Mouse (Mus musculus) forebrain, postnatal 0 days (tissue): Measurements from ENCODE around the gene Igfbp3. TPM values are rescaled to one million over a fixed set of nuclear protein-coding genes. Genes with fewer than 3 reads are reported as not detected.

Source experiments
- ATAC-seq: fragments of 200-750 bp; cut with Nextera tagmentation; 2 replicates; pipeline ENCODE4 v1.8.0; 2017; ENCODE audit warnings: mild to moderate bottlenecking, moderate library complexity
- DNase-seq: peaks from one replicate; pipeline ENCODE4 v3.0.0-alpha.2; 2015
- H3K27ac ChIP-seq: fragments of 300-500 bp; sonication (generic); 2 replicates; pipeline ENCODE4 v1.5.1; 2014; ENCODE audit warnings: low read depth, mild to moderate bottlenecking, antibody characterized with exemption, low read length, moderate library complexity, mixed read lengths
- H3K27me3 ChIP-seq: fragments of 300-500 bp; sonication (generic); 2 replicates; pipeline ENCODE4 v1.6.1; 2014; ENCODE audit warnings: mild to moderate bottlenecking, low read length, mixed read lengths; ENCODE audit not compliant: insufficient read depth
- H3K36me3 ChIP-seq: fragments of 300-500 bp; sonication (generic); 2 replicates; pipeline ENCODE4 v1.6.1; 2014; ENCODE audit warnings: mild to moderate bottlenecking, moderate library complexity; ENCODE audit not compliant: insufficient read depth
- H3K4me1 ChIP-seq: fragments of 300-500 bp; sonication (generic); 2 replicates; pipeline ENCODE4 v1.6.1; 2014; ENCODE audit warnings: antibody characterized with exemption; ENCODE audit not compliant: insufficient read depth
- H3K4me2 ChIP-seq: fragments of 300-500 bp; sonication (generic); 2 replicates; pipeline ENCODE4 v1.6.1; 2014; ENCODE audit warnings: low read depth, mild to moderate bottlenecking, moderate library complexity
- H3K4me3 ChIP-seq: fragments of 300-500 bp; sonication (generic); 2 replicates; pipeline ENCODE4 v1.5.1; 2014; ENCODE audit warnings: low read depth, low read length, mixed read lengths
- H3K9ac ChIP-seq: fragments of 300-500 bp; sonication (generic); 2 replicates; pipeline ENCODE4 v1.6.1; 2014; ENCODE audit warnings: mild to moderate bottlenecking
- H3K9me3 ChIP-seq: fragments of 300-500 bp; sonication (generic); 2 replicates; pipeline ENCODE4 v1.6.1; 2016; ENCODE audit warnings: low read length
- CTCF ChIP-seq: sonication (generic); IDR thresholded peaks from 2 replicates; pipeline ENCODE4 v1.5.1; 2016; ENCODE audit warnings: antibody characterized with exemption, control low read depth, low read depth
- WGBS: fragments of 180-500 bp; shearing (Covaris S2); extraction: QIAGEN DNeasy Blood & Tissue Kit; methylation state at CpG from one replicate; pipeline ENCODE4 v1.1.7; 2014; 5-methylcytosine and 5-hydroxymethylcytosine counted together
- polyA plus RNA-seq: library from polyadenylated mRNA; unstranded; fragments of >200 nt; fragmentation: Nextera tagmentation; extraction: Ambion mirVana; gene quantifications from 2 replicates; pipeline ENCODE4 v1.2.1, GENCODE M21; 2015
- total RNA-seq: library from RNA; depleted of rRNA; stranded (reverse); fragments of >200 nt; gene quantifications from 2 replicates; pipeline ENCODE4 v1.2.3, GENCODE M21; 2014; rRNA removed

Igfbp3 gene
- total RNA-seq (56.6 and 61.9 TPM in 2 replicates), polyA plus RNA-seq (29.9 and 32.6 TPM in 2 replicates)

- H3K27ac ChIP-seq = peak within 1 kb of the TSS; percentile 90
- H3K9me3 ChIP-seq = no peaks in the 10 kb centered on the region
- DNase-seq = peak; percentile 95
- H3K4me1 ChIP-seq = peaks cover 9% of the 10 kb centered on the region; the same call in 1 of the 2 replicates
- H3K36me3 ChIP-seq = peaks cover 8% of the 10 kb centered on the region; the same call in 1 of the 2 replicates
- ATAC-seq = peak; percentile 94
- H3K4me2 ChIP-seq = peak within 1 kb of the TSS; percentile 95
- peak within 1 kb of the TSS; percentile 72 for H3K4me3 ChIP-seq
- H3K9ac ChIP-seq = peak within 1 kb of the TSS; percentile 85
- peaks cover 8% of the 10 kb centered on the region for H3K27me3 ChIP-seq
- WGBS = under 1% methylated on average over 97 of the region's 104 CpGs
- peak; percentile 19; the same call in 1 of the 2 replicates for TF ChIP-seq CTCF
These were observed at the start of gene Igfbp3 for GRCm38 (mm10) chr11:7213501-7214341. Gene Igfbp3 (minus strand): TSS chr11:7213923.

DNA sequence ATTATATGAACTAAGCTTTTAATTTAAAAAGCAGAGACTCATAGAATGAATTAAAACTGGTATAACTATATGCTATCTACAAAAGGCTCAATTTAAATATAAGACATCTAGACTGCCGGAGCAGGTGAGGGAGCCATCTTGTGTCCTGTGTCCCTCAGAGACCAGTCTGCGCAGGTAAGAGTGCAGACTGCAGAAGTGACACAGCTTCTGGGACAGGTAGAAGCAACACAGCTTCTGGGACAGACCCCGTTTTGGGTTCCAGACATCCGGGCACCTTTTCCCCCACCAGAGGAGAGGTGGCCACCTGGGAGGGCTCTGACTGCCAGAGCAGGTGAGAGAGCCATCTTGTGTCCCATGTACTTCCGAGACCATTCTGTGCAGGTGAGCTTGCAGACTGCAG, 37.1 kb upstream of the Igfbp3 start:
- DNase-seq (no peak), ATAC-seq (no peak)
- no peaks in the 10 kb centered on the region for H3K36me3 ChIP-seq
- H3K4me1 ChIP-seq = no peaks in the 10 kb centered on the region
- TF ChIP-seq CTCF = no peak
- WGBS = 89% methylated on average over 5 of the region's 5 CpGs
- no peaks in the 10 kb centered on the region for H3K9me3 ChIP-seq
- no peaks in the 10 kb centered on the region for H3K27me3 ChIP-seq
- no peak overlapping the region for H3K4me2 ChIP-seq
- H3K4me3 ChIP-seq = no peak overlapping the region
- no peak overlapping the region for H3K27ac ChIP-seq
- H3K9ac ChIP-seq = no peak overlapping the region

- WGBS = 88% methylated on average over 2 of the region's 2 CpGs
- Histone ChIP-seq H3K27ac (no peak overlapping the region), H3K4me2 (no peak overlapping the region), H3K9me3 (no peaks in the 10 kb centered on the region), H3K36me3 (no peaks in the 10 kb centered on the region), H3K9ac (no peak overlapping the region), H3K4me1 (no peaks in the 10 kb centered on the region), H3K4me3 (no peak overlapping the region), H3K27me3 (no peaks in the 10 kb centered on the region)
- ATAC-seq = no peak
- no peak for TF ChIP-seq CTCF
- no peak for DNase-seq
These were observed 36.7 kb upstream of the Igfbp3 start for GRCm38 (mm10) chr11:7250415-7250814.

DNA sequence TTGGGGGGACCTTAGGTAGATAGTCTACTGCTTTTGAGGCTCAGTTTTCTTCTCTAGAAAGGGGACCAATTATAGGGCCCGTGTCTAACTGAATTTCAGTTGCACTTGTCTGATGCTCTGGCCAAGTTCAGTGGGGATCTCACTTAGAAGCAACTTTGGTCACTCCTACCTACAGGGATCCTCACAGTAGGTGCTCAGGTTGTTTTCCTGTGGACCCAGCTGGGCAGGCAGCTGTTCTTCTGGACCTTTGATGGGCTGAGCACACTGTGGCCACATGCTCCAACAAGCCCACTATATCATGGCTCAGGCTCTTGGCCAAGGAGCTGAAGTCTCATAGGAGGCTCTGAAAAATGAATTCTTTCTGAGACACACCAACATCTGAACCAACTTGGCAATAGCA, 31.1 kb upstream of the Igfbp3 start:
- H3K36me3 ChIP-seq = no peaks in the 10 kb centered on the region
- H3K4me1 ChIP-seq = no peaks in the 10 kb centered on the region
- no peak overlapping the region for H3K4me3 ChIP-seq
- H3K27me3 ChIP-seq = no peaks in the 10 kb centered on the region
- no peak for DNase-seq
- H3K27ac ChIP-seq = no peak overlapping the region
- no peak for TF ChIP-seq CTCF
- no peak for ATAC-seq
- 86% methylated on average over 1 of the region's 1 CpGs for WGBS
- no peak overlapping the region for H3K9ac ChIP-seq
- no peak overlapping the region for H3K4me2 ChIP-seq
- H3K9me3 ChIP-seq = no peaks in the 10 kb centered on the region

DNA sequence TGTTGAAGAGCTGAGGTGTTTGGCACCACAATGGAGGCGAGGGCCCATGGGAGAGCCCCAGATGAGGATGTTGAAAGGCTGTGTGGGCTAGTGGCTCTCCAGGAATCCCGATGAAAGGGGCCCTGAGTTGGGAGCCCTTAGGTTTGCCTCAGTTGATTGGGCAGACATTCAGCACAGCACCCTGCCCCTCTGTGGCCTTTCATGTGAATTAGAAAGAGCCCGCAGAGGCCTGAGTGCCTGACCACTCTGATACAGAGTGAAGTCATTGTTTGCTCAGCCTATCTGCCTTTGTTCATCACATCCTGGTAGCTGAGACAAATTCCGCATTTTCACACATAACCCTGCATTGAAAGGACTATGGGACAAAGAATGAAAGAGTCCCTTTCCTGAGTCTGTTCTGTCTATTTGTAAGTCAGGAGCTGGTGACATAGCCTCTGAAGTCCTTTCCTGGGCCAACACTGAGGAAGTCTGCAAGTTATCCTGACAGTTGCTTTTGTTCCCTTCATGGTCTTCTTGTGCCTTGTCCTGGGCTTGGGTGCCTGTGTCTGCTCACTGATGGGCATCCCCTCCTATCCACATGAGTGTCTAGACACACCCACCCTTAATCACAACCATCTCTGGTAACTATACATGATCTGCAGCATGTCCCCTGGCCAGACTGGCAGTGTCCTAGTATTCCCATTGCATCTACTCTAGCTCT, 25.5 kb upstream of the Igfbp3 start:
- Histone ChIP-seq H3K27ac (no peak overlapping the region), H3K36me3 (no peaks in the 10 kb centered on the region), H3K4me1 (no peaks in the 10 kb centered on the region), H3K9me3 (no peaks in the 10 kb centered on the region), H3K4me2 (no peak overlapping the region), H3K4me3 (no peak overlapping the region), H3K9ac (no peak overlapping the region), H3K27me3 (no peaks in the 10 kb centered on the region)
- WGBS = 69% methylated on average over 4 of the region's 4 CpGs
- ATAC-seq (no peak), DNase-seq (no peak)
- TF ChIP-seq CTCF = no peak

- Histone ChIP-seq H3K4me2 (no peak overlapping the region), H3K36me3 (no peaks in the 10 kb centered on the region), H3K4me1 (no peaks in the 10 kb centered on the region), H3K9me3 (no peaks in the 10 kb centered on the region), H3K9ac (no peak overlapping the region), H3K4me3 (no peak overlapping the region), H3K27me3 (no peaks in the 10 kb centered on the region), H3K27ac (no peak overlapping the region)
- TF ChIP-seq CTCF = no peak
- DNase-seq = no peak
- whole genome bisulfite sequencing = 92% methylated on average over 6 of the region's 6 CpGs
- no peak for ATAC-seq
These were observed 24.8 kb upstream of the Igfbp3 start for GRCm38 (mm10) chr11:7238546-7238945.

DNA sequence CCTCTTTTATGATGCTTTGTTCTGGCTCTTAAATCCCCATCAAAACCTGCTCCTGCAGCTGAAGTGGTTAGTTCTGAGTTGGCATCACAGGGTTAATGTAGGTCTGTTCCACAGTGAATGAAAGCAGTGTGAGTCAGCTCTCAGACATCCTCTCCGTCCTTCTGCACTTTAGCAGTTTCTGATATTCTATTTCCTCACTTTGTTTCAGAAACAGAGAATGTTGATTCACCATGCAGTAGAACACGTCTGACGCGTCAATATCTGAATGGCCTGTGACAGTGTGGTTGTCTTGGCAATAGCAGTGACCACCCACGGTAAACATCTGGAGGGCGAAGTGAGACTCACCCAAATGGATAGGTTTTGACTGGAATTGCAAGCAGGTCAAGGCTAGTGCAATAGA, 24.0 kb upstream of the Igfbp3 start:
- WGBS = 80% methylated on average over 6 of the region's 6 CpGs
- Histone ChIP-seq H3K9ac (no peak overlapping the region), H3K27me3 (no peaks in the 10 kb centered on the region), H3K4me1 (no peaks in the 10 kb centered on the region), H3K4me2 (no peak overlapping the region), H3K27ac (no peak overlapping the region), H3K9me3 (no peaks in the 10 kb centered on the region), H3K4me3 (no peak overlapping the region), H3K36me3 (no peaks in the 10 kb centered on the region)
- no peak for ATAC-seq
- DNase-seq = no peak
- no peak for TF ChIP-seq CTCF
